Mouse (Mus musculus): ENCODE measurements around the gene Gm21870. TPM values are rescaled to one million over a fixed set of nuclear protein-coding genes. Genes with fewer than 3 reads are reported as not detected.
"Not testable (repeated sequence)": the region's sequence is repeated elsewhere in the genome, so short reads cannot be mapped to it uniquely, and the experiment has no call there.

The Gm21870 gene
- polyA plus RNA-seq (2012; rRNA removed) = not detected in 2 replicates

DNA sequence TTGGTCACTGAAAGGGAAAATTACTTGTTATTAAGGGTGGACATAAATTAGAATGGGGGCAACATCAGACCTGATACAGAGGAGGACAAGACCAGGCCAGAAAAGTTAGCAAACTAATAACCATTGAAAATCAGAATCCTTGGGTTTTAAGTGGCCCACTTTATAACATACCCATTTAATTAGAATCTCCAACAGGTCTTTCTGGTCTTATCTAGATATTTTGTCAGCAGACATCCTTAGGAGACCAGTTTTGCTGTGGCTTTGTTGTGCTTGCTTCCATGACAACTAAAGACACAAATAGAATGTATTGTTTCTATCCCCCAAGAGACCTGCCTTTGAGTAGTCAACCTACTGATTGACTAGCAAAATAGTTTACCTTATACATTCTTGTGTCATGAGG lies at the start of gene Gm21870:
Gene Gm21870 (minus strand): TSS at position 101 of the 400 bp plus-strand sequence.
- DNase-seq (ENCODE audit: extremely low spot score in 1 of 2, low spot score in 1 of 2) = not testable (repeated sequence)

DNA sequence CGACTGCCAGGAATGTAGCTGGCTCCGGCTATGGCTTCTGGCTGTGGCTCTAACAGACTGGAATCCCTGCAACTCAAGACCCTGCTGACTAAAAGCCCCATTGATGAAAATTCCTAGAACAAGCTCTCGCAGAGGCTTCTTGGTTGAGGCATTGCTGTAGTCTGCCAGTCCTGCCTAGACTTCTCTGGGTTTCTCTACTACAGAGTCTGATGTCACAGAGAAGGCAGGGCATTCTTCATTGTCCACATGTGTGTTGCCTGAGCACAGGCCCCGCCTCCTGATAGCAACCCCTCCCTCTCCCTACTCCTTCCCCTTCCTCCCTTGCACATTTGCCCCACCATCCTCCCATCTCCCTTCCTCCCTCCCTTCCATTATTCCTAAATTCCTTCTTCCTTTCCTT lies 30.2 kb downstream of the Gm21870 start, which contains the start of gene Btbd35f6:
Gene Btbd35f6 (minus strand): TSS at position 101 of the 400 bp plus-strand sequence.
- not testable (repeated sequence) for DNase-seq (ENCODE audit: extremely low spot score in 1 of 2, low spot score in 1 of 2)

Other genes starting within 250 kb of the Gm21870 start
- not detected in 2 replicates for gene Btbd35f6, start 30.3 kb downstream of the Gm21870 start, polyA plus RNA-seq (2012; rRNA removed)
- not detected in 2 replicates for gene Btbd35f9, start 174.7 kb upstream of the Gm21870 start, polyA plus RNA-seq (2012; rRNA removed)

Measured in frontal cortex, adult 2 months (tissue).